Mouse (Mus musculus) megakaryocyte, embryonic 14.5 days (primary cell): ENCODE results near the gene Cpxm1.

Experiments used
- FLI1 ChIP-seq: IDR thresholded peaks from 2 replicates; pipeline ENCODE4 v1.6.1; 2012; ENCODE audit warnings: low read length, inconsistent platforms, mixed read lengths
- GATA1 ChIP-seq: IDR thresholded peaks from 3 replicates; pipeline ENCODE4 v1.6.1; 2012; ENCODE audit warnings: mixed read lengths, low read length, inconsistent platforms, borderline replicate concordance

GRCm38 (mm10) chr2:130357551-130357950, 39.8 kb downstream of the Cpxm1 start:
- no peak for TF ChIP-seq GATA1
- no peak for TF ChIP-seq FLI1
